Mouse (Mus musculus): ENCODE results near the gene Fmo5. TPM values are rescaled to one million over a fixed set of nuclear protein-coding genes. Genes with fewer than 3 reads are reported as not detected.

The Fmo5 gene
- total and polyA plus RNA-seq, 3 experiments = 0.39 to 0.55 (median 0.40) TPM

GRCm38 (mm10) chr3:97634288-97634761 lies 5.7 kb downstream of the Fmo5 start:
- DNase-seq (ENCODE audit: extremely low read depth) = no peak
- H3K79me2 ChIP-seq (replicated peaks; ENCODE audit: control insufficient read depth, extremely low read depth, insufficient read depth, poor library complexity, severe bottlenecking) = no peaks in the 10 kb centered on the region
- H3K4me1 ChIP-seq (ENCODE audit: control insufficient read depth in 1 of 2, insufficient read depth in 2 of 2) = peaks cover 0 to 4% of the 10 kb centered on the region in 2 experiments; a peak in 1 of 4 replicates
- H3K36me3 ChIP-seq (replicated peaks in 1 of 2; ENCODE audit: control insufficient read depth in 1 of 2, insufficient read depth in 1 of 2, low read length in 1 of 2) = no peaks in the 10 kb centered on the region
- H3K9me3 ChIP-seq (replicated peaks; ENCODE audit: low read length) = no peaks in the 10 kb centered on the region
- no peaks in the 10 kb centered on the region for H3K27me3 ChIP-seq (replicated peaks)
- no peak overlapping the region for H3K4me2 ChIP-seq (ENCODE audit: insufficient read depth, low read depth, poor library complexity, severe bottlenecking)
- dilution Hi-C loops (cut with MboI; ENCODE audit: extremely low pct_ligation_motif_present, extremely low pct_unique_long_range_greater_than_20kb, low sequenced_read_pairs) = no loop called here
- TF ChIP-seq ZC3H11A (IDR thresholded peaks at IDR 0.05; ENCODE audit: low read depth, low read length) = no peak
- TF ChIP-seq ZNF384 (IDR thresholded peaks at IDR 0.05; ENCODE audit: low read depth, low read length) = peak; percentile 36; the same call in 1 of the 2 replicates
- TF ChIP-seq RAD21 (IDR thresholded peaks at IDR 0.05; ENCODE audit: low read depth, low read length) = peak; percentile 7
- TF ChIP-seq CTCF (conservative IDR thresholded peaks at IDR 0.05 in 1 of 2, IDR thresholded peaks at IDR 0.05 in 1 of 2; ENCODE audit: low read depth in 2 of 2, low read length in 2 of 2) = peak in 1 of 2 experiments; percentile 18; a peak in 1 of 4 replicates
- no peak for TF ChIP-seq GABPA (IDR thresholded peaks at IDR 0.05; ENCODE audit: insufficient replicate concordance, low read depth, low read length)
- TF ChIP-seq USF1 (IDR thresholded peaks at IDR 0.05; ENCODE audit: low read depth, low read length) = no peak
- H3K9ac ChIP-seq (ENCODE audit: insufficient read depth, low read depth) = no peak overlapping the region
- no peak overlapping the region for H3K27ac ChIP-seq (ENCODE audit: insufficient read depth, low read depth)
- in situ Hi-C loops (cut with MboI; ENCODE audit: low pct_ligation_motif_present, low pct_unique_long_range_greater_than_20kb, low sequenced_read_pairs) = no loop called here
- no peak overlapping the region for H3K4me3 ChIP-seq (replicated peaks in 1 of 3; ENCODE audit: low read depth in 2 of 3, low read length in 2 of 3, poor library complexity in 1 of 3)

- Histone ChIP-seq H3K36me3 (replicated peaks in 1 of 2; ENCODE audit: control insufficient read depth in 1 of 2, insufficient read depth in 1 of 2, low read length in 1 of 2) (no peaks in the 10 kb centered on the region), H3K79me2 (replicated peaks; ENCODE audit: control insufficient read depth, extremely low read depth, insufficient read depth, poor library complexity, severe bottlenecking) (no peaks in the 10 kb centered on the region), H3K4me3 (replicated peaks in 1 of 3; ENCODE audit: low read depth in 2 of 3, low read length in 2 of 3, poor library complexity in 1 of 3) (no peak overlapping the region), H3K9ac (ENCODE audit: insufficient read depth, low read depth) (no peak overlapping the region), H3K27ac (ENCODE audit: insufficient read depth, low read depth) (no peak overlapping the region), H3K27me3 (replicated peaks) (no peaks in the 10 kb centered on the region), H3K4me2 (ENCODE audit: insufficient read depth, low read depth, poor library complexity, severe bottlenecking) (no peak overlapping the region), H3K9me3 (replicated peaks; ENCODE audit: low read length) (no peaks in the 10 kb centered on the region), H3K4me1 (ENCODE audit: control insufficient read depth in 1 of 2, insufficient read depth in 2 of 2) (no peaks in the 10 kb centered on the region)
- in situ Hi-C loops (cut with MboI; ENCODE audit: low pct_ligation_motif_present, low pct_unique_long_range_greater_than_20kb, low sequenced_read_pairs) = no loop called here
- TF ChIP-seq GABPA (IDR thresholded peaks at IDR 0.05; ENCODE audit: insufficient replicate concordance, low read depth, low read length) (no peak), MEF2A (IDR thresholded peaks at IDR 0.05; ENCODE audit: borderline replicate concordance, low read depth, low read length) (no peak), HCFC1 (IDR thresholded peaks at IDR 0.05; ENCODE audit: low read depth, low read length) (no peak), TCF12 (IDR thresholded peaks at IDR 0.05; ENCODE audit: low read depth, low read length) (no peak), MYC (IDR thresholded peaks at IDR 0.05; ENCODE audit: low read depth, low read length) (no peak), CTCF (conservative IDR thresholded peaks at IDR 0.05 in 1 of 2, IDR thresholded peaks at IDR 0.05 in 1 of 2; ENCODE audit: low read depth in 2 of 2, low read length in 2 of 2) (no peak), USF1 (IDR thresholded peaks at IDR 0.05; ENCODE audit: low read depth, low read length) (no peak), BHLHE40 (IDR thresholded peaks at IDR 0.05; ENCODE audit: low read depth, low read length) (no peak), NELFE (IDR thresholded peaks at IDR 0.05; ENCODE audit: low read depth, low read length) (no peak), MAZ (IDR thresholded peaks at IDR 0.05; ENCODE audit: low read depth, low read length) (no peak), E2F4 (IDR thresholded peaks at IDR 0.05; ENCODE audit: insufficient replicate concordance, low read depth, low read length) (no peak), JUND (conservative IDR thresholded peaks at IDR 0.05; ENCODE audit: low read depth, low read length) (no peak), POLR2A (IDR thresholded peaks at IDR 0.05; ENCODE audit: low read depth, low read length) (no peak), USF2 (conservative IDR thresholded peaks at IDR 0.05; ENCODE audit: low read depth, low read length) (no peak), RCOR1 (conservative IDR thresholded peaks at IDR 0.05; ENCODE audit: low read depth, low read length) (no peak), UBTF (IDR thresholded peaks at IDR 0.05; ENCODE audit: low read depth, low read length) (no peak), NRF1 (IDR thresholded peaks at IDR 0.05; ENCODE audit: low read depth, low read length) (no peak), SIN3A (IDR thresholded peaks at IDR 0.05; ENCODE audit: low read length) (no peak), MAFK (IDR thresholded peaks at IDR 0.05; ENCODE audit: insufficient replicate concordance, low read length) (no peak), ZC3H11A (IDR thresholded peaks at IDR 0.05; ENCODE audit: low read depth, low read length) (no peak)
- dilution Hi-C loops (cut with MboI; ENCODE audit: extremely low pct_ligation_motif_present, extremely low pct_unique_long_range_greater_than_20kb, low sequenced_read_pairs) = no loop called here
- no peak for DNase-seq (ENCODE audit: extremely low read depth)
Observed at GRCm38 (mm10) chr3:97641396-97641795, 12.8 kb downstream of the Fmo5 start.
